Mouse (Mus musculus): ENCODE measurements around the gene Lmo2.

GRCm38 (mm10) chr2:103965391-103965790, 7.6 kb downstream of the Lmo2 start:
- no peak for TF ChIP-seq CTCF (IDR thresholded peaks at IDR 0.05; ENCODE audit: low read depth, low read length)
- TF ChIP-seq GATA1 (IDR thresholded peaks at IDR 0.05; ENCODE audit: borderline replicate concordance, low read length): no peak
- TF ChIP-seq TAL1 (conservative IDR thresholded peaks at IDR 0.05; ENCODE audit: low read depth, low read length): no peak
- TF ChIP-seq POLR2AphosphoS5 (IDR thresholded peaks at IDR 0.05; ENCODE audit: insufficient replicate concordance, low read depth, low read length): no peak

All from G1E (cell line).